Mouse (Mus musculus) B cell, adult 2 months (primary cell): Measurements from ENCODE around the gene Ncbp2.
A peak's percentile ranks its signal among the peaks of the same experiment; 100 is the strongest.

ENCODE experiments used
- DNase-seq, 2 experiments: peaks; one replicate each; pipeline ENCODE4 v3.0.0; 2022

Gene Ncbp2

DNA sequence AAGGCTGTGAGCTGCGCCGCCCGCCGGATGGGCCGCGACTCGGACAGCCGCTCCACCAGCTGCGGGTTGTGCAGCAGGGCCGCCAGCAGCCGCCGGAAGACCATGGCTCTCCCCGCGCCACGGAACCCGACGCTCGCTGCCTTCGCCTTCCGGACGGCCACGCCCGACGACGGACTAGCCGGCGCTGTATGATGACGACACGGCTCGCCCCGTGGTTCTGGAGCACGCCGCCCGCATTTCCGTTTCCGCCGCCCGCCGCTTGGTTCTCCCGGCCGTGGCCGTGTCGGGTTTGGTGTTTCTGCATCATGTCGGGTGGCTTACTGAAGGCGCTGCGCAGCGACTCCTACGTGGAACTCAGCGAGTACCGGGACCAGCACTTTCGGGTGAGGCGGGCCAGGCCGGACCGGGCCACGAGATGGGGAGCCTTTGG is at the start of gene Ncbp2, which contains the start of gene 0610012G03Rik:
Gene Ncbp2, plus strand, starts transcription at position 169 of the 430 bp plus-strand sequence.
Gene 0610012G03Rik, minus strand, starts transcription at position 150 of the 430 bp plus-strand sequence.
- DNase-seq, result peak; percentile 98

DNA sequence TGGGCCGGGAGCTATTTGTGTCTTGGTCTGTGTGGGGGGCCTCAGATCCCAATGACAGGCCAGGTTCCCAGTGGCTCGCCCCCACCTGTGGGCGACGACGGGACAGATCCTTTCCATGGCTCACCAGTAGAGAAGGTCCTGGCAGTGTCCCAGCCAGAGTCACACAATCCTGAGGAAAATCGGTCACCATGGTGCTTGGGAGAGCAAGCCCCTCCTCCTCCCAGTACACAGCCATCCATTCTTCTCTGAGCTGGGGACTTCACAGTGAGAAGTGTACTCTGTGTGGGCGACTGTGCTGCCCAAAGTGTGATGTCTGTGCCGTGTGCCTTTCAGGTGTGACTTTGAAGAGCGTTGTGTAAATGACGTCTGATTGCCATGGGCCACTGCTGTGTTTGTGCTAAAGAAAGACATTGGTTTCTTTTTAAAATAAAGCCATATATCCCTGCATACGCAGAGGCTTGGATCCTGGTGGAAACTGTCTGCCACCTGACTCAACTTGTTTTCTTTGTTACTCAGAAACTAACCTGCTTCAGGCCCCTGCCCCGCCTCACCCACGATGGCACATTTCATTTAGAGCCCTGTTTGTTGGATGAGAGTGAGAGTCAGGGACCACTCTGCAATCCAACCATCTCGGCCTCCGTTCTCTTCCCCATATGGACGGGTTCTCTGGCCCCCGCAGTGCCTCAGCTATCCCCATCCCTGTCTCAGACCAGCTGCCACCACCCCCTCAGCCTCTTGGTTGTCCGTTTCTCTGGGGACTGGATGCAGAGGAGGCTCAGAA is 49.6 kb upstream of the Ncbp2 start:
- DNase-seq, result no peak

GRCm38 (mm10) chr16:31901886-31902285 is 46.4 kb upstream of the Ncbp2 start:
- DNase-seq, result no peak

GRCm38 (mm10) chr16:31903239-31903638 is 45.1 kb upstream of the Ncbp2 start:
- no peak for DNase-seq

DNA sequence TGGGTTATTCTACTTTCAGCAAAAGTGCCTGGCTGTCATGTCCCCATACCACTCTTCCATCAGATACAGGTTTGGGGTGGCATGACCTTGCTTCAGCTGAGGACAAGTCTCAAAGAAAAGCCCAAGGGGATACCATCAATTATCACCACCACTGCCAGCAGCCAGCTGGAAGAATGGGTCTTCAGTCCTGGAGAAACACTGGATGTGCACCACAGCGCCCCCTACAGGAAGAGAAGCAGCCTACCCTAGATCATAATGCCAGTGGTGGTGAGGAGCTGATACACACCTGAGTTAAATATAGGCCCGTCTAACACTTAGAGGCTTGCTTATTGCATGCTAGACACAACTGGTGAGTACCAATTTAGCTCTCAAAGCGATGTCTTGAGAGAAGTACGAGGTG is 43.0 kb upstream of the Ncbp2 start:
- DNase-seq, result peak; percentile 38 to 42

- DNase-seq, result no peak
These were observed 42.2 kb upstream of the Ncbp2 start for GRCm38 (mm10) chr16:31905891-31906825.

DNA sequence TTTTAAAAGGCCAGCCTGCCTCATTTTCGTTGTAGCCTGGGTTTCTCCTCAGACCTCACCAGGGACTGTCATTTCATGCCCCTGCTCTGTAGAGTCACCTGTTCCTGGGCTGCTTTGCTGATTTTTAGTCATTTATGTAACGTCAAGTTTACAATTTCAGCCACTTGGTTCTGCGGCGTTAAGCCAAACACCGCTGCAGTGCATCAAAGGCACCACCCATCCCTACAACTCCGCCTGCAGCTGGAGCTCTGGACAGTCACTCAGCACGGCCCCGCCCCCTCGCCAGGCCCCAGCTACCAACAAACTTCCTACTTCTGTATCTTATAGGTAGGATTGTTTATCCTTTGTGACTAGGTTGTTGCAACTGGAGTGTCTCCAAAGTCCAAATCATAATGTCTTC is 41.4 kb upstream of the Ncbp2 start:
- no peak for DNase-seq

DNA sequence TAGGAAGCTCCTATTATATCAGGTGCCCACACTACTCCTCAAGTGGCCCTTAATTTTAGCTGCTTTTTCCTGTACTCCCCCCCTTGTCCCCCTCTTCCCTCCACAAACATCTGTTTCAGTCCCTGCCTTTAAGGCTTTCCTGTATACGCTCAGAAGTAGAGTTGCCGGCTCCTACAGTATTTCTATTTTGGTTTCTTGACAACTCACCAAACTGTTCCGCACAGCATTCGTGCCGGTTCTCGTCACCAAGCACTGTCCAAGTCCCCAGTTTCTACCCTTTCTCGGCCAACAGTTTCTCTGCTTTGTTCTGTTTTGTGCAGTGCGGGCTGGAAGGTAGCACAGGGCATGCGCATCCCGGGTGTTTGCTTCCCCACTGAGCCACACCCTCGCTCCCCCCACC is 39.4 kb upstream of the Ncbp2 start:
- no peak for DNase-seq

- DNase-seq, result no peak
These were observed 37.9 kb upstream of the Ncbp2 start for GRCm38 (mm10) chr16:31910281-31910847.

DNA sequence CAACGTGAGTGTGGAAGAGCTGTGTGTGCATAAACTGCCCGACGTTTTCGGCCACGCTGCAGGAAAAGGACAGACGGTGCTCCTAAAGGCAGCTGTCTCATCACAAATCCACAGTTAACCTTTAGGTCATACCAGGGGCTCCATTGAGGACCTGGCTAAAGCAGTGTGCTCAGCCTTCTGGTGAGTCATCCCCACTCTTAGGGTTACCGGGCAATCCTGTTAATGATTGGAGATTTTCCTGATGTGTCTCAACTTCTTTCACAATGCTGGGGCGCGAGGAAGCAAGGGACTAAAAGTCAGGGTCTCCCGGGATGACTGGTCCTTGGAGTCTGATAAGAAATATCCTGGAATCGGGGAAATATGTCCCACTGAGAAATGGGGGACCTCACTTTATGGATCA is 30.5 kb upstream of the Ncbp2 start:
- no peak for DNase-seq

GRCm38 (mm10) chr16:31918248-31918724 is 30.0 kb upstream of the Ncbp2 start:
- DNase-seq, result peak; percentile 67 to 72

DNA sequence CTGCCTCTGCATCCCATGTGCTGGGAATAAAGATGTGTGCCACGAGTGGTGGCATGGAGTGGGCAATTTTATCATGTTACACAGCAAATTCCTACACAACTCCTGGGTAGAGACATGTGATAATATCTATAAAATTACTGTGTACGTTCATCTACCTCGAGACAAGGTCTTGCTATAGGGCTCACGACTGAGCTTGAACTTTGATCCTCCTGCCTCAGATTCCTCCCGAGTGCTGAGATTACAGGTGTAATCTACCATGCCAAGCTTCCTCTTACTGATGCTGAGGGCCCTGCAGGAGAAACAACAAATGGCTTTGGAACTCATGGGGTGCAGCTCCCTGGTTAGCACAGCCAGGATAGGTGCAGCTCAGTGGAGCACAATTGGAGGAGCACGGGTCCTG is 23.9 kb upstream of the Ncbp2 start:
- no peak for DNase-seq

GRCm38 (mm10) chr16:31926091-31926490 is 22.2 kb upstream of the Ncbp2 start:
- DNase-seq, result no peak

DNA sequence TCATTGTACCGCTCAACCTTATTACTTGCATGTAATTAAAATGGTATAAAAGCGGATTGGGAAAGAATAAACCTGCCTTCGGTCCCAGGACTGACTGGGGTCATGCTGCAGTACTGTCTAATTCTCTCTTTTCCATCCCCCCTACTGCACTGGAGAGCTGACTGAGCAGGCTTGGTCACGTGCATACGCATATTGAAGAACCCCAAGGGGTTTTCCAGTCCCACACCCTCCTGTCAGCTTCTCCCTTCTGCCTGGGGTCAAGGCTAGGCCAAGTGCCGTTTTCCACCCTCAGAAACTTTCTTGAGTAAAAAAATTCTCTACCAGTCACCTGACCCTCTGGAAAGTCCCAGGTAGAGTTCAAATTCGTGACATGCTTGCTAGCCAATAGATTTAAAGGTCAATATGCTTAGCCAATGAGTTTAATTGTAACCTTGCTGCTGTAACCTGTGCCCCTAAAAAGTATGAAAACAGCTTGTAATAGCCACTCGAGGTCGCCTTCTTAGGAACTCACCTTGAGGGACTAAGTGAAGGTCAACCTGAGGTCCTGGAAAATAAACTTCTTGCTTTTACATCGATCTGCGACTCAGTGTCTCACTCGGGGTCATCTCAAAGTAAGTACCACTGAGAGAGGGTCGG is 21.6 kb upstream of the Ncbp2 start:
- DNase-seq, result no peak

- DNase-seq, result no peak
These were observed 20.9 kb upstream of the Ncbp2 start for GRCm38 (mm10) chr16:31927412-31927811.

DNA sequence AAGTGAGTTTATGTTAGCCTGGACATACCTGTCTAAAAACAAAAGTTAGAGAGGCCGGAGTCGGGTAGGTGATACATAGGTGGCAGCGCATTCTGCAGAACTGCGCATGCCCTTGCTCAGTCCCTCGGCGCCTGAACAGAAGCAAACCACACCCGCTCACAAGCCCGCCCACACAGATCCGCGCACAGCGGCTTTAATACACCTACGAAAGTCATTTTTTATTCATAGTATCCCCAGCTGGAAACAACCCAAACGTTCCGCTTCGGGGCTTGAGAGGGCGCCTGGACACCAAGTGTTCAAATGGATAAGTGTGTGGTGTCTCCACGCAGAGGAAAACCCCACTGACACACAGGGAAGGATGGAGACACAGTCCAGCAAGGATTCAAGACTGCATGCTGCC is 17.0 kb upstream of the Ncbp2 start:
- no peak for DNase-seq

- no peak for DNase-seq
These were observed 16.1 kb upstream of the Ncbp2 start for GRCm38 (mm10) chr16:31932255-31932654.

- peak; percentile 80 to 81 for DNase-seq
These were observed 15.2 kb upstream of the Ncbp2 start for GRCm38 (mm10) chr16:31932840-31933697.

DNA sequence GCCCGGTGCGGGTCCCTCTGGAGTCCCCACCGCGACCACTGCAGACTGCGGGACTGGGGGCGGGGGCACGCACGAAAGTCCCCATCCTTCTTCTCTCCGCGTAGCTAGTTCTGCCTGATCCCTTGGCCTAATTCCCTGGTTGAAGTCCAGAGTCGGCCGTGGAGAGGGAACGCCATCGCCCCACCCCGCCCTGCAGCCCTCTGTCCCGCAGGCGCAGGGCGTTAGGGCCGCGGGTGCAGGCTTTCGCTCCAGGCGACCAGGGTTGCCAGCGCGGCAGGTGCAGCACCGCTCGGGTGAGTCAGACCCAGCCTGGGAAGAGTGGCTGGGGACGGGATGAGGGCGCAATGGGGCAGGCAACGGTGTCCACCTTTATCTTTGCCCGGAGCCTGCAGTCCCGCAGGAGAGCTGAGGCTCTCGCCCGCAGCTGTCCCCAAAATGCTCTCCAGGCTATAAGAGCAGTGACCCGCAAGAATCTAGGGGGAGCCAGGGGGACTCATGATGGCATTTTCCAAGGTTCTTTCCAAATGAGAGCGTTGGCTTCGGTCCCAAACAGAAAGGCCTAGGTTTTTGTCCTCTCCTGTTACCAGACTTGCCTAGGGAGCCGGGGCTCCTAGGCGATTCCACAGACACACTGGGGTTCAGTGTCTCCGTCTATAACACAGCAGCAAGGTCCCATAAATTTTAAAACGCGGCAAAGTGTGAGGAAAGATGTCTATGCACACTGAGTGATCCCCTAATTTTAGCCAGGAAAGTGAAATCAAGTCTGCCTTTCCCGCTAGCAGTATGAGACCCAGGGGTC is 14.4 kb upstream of the Ncbp2 start, which contains the start of gene Pigz:
Gene Pigz, plus strand, starts transcription at position 101 of the 799 bp plus-strand sequence.
- peak; percentile 31 to 37 for DNase-seq

GRCm38 (mm10) chr16:31934550-31935010 is 13.7 kb upstream of the Ncbp2 start:
- DNase-seq, result peak in 1 of 2 experiments; percentile 12
